Mouse (Mus musculus) left cerebral cortex, postnatal 4 days (tissue): ENCODE data around the gene Arhgef2. TPM values are rescaled to one million over a fixed set of nuclear protein-coding genes. Genes with fewer than 3 reads are reported as not detected.

Source experiments
- DNase-seq: peaks from one replicate; pipeline ENCODE4 v3.0.0-alpha.2; 2022
- intact Hi-C: fragments of 180-260 bp; cut with DNase I; formaldehyde crosslinking; loops from one replicate; pipeline ENCODE4 v1.15.1; 2025
- total RNA-seq, 2 experiments: library from RNA; stranded (reverse); gene quantifications; 2 replicates each; pipeline ENCODE4 v1.2.3; 2021

Arhgef2 gene
- total RNA-seq, 2 experiments from 2014 or later = 129 to 134 TPM

GRCm38 (mm10) chr3:88619113-88620097 lies 13.6 kb downstream of the Arhgef2 start:
- intact Hi-C loops = no loop called here
- no peak for DNase-seq

DNA sequence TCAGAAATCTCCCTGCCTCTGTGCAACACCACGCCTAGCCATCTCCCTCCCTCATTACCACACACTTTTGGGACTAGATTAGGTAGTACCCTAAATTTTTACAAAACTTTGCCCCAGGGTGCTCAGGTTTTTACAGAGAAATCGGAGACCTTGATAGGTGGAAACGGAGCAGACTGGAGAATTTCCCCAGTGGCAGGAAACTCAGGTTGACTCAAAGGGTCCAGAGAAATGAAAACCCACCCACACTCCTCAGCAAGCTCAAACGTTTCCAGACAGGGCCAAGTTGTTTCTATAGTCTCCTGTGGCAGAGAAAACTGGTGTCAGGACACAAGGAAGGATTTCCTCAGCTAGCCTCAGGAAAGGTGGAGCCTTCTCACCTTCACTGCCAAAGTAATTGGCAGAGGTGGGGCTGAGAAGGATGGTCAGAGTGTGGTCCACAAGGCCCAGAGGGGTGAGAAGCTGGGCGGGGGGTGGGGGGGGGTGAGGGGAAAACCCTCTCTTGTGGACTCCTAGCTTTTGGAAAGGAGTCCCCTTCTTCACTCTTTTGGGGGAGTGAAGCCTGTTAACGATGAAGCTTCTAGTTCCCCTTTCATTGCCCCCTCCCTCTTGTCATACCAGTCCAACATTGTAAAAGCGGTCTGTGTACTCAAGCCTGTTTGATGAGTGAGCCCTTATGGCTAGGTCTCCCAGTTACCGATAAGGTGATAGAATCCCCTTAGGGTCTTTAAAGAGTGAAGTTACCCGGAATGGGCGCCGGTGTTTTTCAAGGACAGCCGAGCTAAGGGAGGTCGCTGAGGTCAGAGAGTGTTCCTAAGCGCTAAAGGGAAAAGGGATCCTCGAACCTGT lies 14.6 kb downstream of the Arhgef2 start:
- intact Hi-C loops = no loop called here
- no peak for DNase-seq

DNA sequence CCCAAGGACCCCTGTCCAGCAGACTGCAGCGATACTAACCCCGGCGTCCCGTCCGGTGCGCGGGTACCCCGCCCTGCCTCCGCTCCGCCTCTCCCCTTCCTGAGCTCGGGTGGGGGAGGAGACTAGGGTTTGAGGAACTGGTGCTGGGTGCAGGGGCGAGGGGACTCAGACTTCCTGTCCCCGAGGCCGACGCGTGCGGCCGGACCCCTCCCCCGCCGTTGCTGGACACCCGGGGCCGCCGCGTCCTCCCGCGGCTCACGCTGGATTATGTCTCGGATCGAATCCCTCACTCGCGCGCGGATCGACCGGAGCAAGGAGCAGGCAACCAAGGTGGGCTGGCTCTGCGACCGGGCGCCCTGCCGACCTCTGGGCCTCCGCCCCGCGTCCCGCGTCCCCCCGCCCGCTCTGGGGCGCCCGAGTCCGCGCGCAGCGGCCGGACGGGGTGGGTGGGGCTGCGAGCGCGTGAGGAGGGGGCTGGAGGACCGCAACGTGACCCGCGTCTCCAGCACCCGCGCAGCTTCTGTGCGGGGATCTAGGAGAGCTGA lies 15.3 kb downstream of the Arhgef2 start:
- intact Hi-C loops = no loop called here
- DNase-seq = peak; percentile 73

- peak; percentile 70 for DNase-seq
- intact Hi-C loops = no loop called here
Observed at GRCm38 (mm10) chr3:88621537-88622112, 15.9 kb downstream of the Arhgef2 start.

DNA sequence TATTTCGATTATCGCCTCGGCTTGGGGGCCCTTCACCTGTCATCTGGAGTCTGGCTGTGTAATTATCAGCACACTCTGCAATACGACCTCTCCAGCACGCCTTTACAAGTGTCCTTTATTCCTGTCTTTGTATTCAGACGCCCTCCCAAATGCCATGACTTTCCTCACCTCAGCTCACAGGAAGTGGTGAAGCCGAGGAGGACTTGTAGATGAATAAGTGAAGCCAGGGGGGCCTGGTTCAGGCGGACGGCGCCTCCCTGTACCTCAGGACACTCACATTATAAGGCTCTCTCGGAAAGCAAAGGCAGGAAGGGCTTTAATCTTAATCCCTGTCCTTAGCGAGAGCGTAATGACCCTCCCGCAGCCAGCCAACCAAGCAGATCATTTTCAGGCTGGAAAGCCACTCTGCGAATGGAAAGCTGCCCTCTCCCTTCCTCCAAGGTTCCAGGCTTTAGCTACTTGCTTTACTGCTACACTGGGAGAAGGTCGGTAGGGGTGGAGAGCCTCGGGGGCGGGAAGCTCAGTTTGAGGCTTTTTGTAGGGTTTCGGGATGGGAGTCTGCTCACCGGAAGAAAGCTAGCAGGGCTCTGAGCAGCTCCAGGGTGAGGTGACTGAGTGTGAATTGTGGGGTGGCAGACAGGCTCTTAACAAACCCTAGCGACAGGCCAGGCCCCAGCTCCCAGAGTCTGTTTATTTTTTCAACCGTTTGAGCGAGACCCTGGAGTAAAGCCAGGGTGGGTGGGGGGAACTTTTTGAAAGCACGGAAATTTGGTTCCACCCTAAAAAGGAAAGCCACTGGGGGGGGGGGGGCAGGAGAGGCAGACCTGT lies 16.6 kb downstream of the Arhgef2 start:
- intact Hi-C loops = no loop called here
- peak; percentile 76 for DNase-seq

- peak; percentile 64 for DNase-seq
- intact Hi-C loops = no loop called here
Observed at GRCm38 (mm10) chr3:88622941-88623345, 17.2 kb downstream of the Arhgef2 start.

DNA sequence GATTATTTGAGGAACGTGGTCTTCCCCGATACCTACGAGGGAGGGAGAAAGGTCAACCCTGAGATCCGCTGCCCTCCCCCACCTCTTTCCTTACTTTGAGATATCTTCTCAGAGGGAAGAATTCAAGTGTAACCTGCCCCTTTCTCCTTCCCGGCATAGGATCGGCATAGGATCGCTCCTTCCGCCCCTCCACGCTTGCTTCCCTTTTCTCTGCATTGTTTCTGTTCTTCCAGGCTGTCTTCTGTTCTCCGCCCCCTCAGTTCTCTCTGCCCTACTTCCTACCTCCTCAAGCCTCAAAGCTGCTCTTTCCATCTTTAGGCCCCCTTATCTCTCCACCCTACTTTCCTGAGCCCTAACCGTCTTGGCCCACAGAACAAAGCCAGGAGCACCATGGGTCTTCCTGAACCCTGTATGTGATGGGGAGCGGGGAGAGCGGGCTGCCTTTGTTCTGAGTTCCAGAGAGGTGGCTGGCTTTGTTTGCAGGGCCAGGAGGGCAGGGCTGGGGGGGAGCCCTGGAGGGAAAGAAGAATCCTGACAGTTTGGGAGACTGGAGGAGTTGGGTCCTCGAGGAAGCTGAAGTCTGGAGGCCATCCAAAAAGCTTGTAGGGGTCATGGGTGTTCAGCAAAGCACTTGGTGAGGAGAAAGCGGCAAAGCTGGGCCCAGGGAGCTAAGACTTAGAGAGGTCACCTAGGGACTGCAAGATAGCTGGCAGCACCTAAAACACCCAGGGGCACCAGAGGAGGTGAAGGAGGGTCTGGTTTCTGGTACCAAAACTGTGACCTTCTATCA lies 17.8 kb downstream of the Arhgef2 start:
- intact Hi-C loops = no loop called here
- DNase-seq = peak; percentile 51

DNA sequence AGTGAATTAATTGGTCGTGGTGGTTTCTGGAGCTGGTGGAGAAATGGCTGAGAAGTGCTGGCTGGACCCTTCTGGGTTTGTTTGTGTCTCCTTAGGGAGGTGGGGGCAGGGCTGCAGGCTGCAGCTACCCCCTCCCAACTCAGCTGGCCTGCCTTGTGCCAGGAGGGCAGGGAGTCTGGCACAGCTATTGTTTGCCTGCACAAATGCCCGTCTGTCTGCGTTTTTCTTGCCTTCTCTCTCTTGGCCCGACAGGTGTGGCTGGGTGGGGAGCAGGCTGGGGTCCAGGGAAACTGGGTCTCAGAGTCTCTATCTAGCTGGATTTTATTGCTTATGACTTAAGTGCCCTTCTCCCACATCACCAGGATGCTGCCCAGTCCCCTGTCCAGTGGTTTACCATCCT lies 18.6 kb downstream of the Arhgef2 start:
- intact Hi-C loops = no loop called here
- peak; percentile 89 for DNase-seq

DNA sequence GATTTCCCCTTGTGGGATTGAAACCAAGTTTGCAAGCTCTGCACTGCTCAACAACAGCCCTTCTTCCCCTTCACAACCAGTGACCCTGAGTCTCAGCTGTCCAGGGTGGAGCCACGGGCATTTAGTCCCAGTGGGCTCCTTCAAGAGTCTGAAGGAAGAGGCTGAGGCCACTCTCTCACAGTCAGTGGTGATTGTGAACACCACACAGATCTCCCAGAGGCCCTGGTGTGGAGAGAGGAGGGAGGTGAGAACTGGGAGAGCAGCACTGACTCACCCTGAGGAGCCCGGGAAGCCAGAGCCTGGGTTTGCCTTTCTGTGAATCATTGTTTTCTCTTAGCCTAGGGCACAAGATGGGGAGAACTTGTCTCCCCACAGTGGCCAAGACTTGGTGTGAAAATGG lies 19.2 kb downstream of the Arhgef2 start:
- DNase-seq = no peak
- intact Hi-C loops = no loop called here

DNA sequence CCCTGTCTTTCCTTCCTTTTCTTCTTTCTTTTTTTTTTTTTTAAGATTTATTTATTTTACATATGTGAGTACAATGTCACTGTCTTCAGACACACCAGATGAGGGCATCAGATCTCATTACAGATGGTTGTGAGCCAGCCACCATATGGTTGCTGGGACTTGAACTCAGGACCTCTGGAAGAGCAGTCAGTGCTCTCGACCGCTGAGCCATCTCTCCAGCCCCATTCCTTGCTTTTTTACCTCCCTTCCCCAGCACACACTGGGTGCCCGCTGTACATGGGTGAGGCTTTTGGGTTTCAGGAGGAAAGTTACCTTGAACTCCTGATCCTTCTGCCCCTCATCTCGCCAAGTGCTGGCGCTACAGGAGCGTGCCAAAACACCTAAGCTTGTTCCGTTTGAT lies 19.8 kb downstream of the Arhgef2 start:
- intact Hi-C loops = no loop called here
- no peak for DNase-seq

DNA sequence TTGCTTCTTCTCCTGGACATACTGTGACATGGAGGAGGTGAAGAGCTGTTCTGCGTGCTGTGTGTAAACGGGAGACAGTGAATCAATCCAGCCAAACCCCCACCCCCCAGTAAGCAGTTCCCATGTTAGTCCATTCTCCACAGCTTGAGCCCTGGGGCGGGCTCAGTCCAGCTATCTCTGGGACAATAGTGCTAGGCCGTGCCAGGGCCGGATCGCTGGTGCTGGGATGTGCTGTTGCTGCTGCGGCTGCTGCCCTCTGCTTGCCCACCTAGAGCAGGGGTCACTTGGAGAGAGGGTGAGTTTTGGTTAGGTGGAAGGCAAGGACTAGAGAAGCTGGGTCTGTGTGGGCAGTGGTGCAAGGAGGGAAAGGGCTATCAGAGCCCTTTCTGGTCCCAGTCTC lies 20.6 kb downstream of the Arhgef2 start:
- DNase-seq = no peak
- intact Hi-C loops = no loop called here

DNA sequence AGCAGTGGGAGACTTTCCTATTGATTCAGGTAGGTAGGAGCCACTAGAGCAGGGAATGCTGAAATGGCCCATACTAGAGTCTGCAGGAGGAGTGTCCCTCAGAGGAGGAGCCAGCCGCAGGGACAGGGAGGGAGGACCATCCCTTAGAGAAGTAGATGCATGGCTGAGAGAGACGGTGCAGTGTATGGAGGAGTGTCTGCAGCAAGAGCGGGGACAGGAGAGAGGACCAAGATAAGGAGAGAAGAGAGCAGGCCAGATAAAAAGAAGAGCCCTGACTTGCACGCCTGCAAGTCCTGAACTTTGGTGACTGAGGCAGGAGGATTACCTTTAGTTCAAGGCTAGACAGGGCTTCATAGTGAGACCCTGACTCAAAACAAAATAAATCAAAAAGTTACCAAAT lies 21.3 kb downstream of the Arhgef2 start:
- intact Hi-C loops = no loop called here
- DNase-seq = no peak

DNA sequence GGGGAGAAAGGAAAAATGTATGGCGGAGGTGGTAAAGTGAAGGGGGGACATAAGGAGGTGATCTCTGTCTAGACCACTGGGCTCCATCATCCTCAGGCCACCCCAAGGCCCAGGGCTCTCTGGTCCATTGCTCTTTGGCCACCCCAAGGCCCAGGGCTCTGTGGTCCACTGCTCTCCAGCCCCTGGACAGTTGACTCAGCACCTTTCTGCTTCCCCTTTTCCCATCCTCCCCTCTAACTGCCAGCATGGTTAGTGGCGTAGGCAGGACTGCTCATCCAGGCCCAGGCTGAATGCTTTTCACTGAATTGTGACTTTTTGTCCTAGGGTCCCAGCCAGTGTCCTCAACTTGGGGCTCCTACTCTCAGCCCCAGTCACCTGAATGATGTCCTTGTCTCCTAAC lies 21.8 kb downstream of the Arhgef2 start:
- DNase-seq = no peak
- intact Hi-C loops = no loop called here

DNA sequence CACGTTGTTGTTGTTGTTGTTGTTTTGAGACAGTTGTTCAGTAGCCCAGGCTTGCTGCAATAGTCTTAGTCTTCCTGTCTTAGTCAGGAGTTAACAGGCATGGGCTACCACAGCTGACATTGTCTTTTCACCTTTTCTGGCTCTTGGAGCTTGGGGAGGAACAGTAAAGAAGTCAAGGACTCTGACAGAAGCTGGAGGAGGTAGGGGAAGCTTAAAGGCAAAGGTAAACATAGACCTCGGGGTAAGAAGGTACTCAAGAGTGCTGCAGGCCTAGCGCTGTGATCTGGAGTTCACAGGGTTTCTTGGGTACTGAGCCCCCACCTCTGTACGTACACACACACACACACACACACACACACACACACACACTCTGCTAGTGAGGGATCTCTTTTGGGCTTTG lies 23.0 kb downstream of the Arhgef2 start:
- DNase-seq = no peak
- intact Hi-C loops = no loop called here

DNA sequence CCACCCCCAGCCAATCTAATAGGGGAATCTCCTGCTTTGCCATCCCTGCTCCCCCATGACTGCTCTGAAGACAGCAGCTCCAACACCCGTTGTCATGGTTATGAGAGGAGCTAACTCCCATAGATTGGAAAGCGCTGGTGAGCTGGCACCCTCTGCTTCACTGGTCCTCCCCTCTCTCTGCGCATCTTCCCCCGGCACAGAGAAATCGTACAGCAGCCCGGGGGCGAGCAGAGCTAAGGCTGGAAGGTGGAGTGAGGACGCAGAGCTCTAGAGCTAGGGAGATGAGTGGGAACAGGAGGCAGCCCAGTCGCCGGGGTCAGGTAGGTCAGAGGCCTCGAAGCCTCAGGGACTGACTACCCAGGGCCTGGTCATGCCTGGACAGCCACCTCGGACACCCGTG lies 23.5 kb downstream of the Arhgef2 start:
- intact Hi-C loops = no loop called here
- DNase-seq = no peak

DNA sequence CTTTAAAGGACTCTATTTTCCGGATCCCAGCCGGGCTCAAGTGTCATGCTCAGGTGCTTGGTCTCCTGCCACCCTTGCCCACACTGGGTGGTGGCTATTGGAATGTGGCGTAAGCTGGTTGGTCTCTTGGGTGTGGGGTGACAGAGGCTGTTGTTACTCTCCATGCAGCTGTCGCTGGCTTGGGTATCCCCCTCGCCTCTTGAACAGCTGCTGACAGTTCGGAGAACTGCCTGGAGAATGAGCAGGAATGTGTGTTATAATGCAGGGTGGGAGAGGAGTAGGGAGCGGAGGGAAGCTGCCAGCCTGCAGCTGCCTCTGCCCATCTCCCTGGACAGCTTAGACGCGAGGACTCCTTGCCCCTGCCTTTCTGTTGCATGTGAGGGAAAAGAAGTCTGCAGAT lies 24.3 kb downstream of the Arhgef2 start:
- no peak for DNase-seq
- intact Hi-C loops = no loop called here

DNA sequence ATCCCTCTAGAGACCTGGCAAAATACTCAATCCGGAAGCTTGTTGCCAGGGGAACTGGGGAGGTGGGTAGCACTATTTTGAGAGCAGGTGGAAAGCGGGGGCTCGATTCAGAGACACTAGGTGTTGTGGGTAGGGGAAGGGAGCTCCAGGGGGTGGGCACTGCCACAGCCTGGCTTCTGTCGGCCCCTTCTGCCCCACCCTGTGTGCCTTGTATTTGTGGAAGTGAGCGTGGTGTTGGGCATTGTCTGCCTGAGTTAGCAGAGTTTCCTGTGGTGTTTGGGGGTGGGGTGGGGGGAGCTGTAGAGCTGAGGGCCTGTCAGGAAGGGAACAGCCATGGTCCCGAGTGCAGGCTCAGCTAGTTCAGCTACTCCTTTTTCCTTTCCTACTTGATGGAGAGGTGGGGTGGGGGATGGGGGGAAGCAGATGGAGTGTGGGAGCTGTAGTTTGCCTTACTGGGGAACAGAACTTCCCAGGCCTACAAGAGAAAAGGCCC lies 25.1 kb downstream of the Arhgef2 start:
- DNase-seq = no peak
- intact Hi-C loops = no loop called here

DNA sequence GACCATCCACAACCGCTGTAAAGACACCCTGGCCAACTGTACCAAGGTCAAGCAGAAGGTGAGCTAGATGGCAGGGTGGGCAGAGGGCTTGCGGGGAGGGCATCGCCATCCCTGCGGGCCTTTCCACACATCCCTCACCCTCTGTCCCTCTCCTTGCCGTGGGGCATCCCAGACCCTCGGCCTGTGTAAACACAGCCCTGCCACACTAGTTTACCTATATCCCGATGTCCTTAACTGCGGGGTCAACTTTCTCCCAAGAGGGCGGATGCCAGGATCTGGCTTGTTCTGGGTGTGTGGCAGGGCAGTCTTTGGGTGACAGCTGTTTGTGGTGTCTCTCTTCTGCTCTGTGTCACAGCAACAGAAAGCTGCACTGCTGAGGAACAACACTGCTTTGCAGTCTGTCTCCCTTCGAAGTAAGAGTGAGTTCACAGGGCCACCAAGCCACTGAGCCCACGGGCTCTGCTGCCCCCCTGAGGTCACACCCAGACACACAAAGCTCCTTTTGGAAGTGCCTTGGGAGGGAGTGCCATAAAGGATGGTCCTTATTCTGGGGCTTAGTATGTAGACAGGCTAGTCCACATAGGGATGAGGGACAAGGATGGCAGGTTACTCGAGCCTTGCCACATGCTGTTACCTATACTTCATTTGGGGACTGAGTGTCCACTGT lies 26.3 kb downstream of the Arhgef2 start:
- intact Hi-C loops = no loop called here

GRCm38 (mm10) chr3:88633056-88633455 lies 27.3 kb downstream of the Arhgef2 start:
- DNase-seq = no peak
- intact Hi-C loops = no loop called here

More for the DNA sequence above, 26.3 kb downstream of the Arhgef2 start:
- peak; percentile 22 for DNase-seq
